Mouse (Mus musculus): ENCODE measurements around the gene Akap13.

Gene Akap13

GRCm38 (mm10) chr7:75664455-75664854 is 209.1 kb downstream of the Akap13 start:
- ChIA-PET POLR2A (interaction anchor here in 1 of 4 experiments (1.5 kb wide), 1 partner anchor 11 kb away, joined by 3 read pairs; no protein-coding TSS in a partner anchor), CTCF (interaction anchor here in 1 of 4 experiments (0.7 kb wide), 1 partner anchor 110 kb away, joined by 3 read pairs; no protein-coding TSS in a partner anchor)

DNA sequence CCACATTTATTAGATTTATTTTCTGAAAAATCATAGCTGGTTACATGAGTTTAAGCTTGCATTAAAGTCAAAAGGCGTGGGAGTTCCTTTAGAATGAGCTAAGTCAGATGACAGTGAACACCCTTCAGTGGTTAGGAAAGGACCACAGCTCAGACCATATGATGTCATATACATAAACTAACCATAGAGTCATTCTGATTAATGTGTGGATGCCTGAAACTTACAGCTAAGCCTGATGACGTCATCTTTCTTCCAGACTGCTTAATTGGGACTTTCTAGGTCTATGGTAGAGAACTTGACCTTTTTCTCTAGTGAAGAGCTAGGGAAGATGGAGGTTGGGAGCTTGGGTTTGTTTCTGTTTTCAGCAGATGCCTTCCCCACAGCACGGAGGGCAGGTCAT is 211.6 kb downstream of the Akap13 start:
- ChIA-PET CTCF (no interaction called here), POLR2A (interaction anchor here in 2 of 4 experiments (0.7 to 1.5 kb wide), 4 partner anchors 13 to 232 kb away, joined by 3 to 4 read pairs (median 3); no protein-coding TSS in a partner anchor)

- ChIA-PET CTCF (interaction anchor here in 1 of 4 experiments (1.2 kb wide), 1 partner anchor 28 kb away, joined by 3 read pairs; no protein-coding TSS in a partner anchor), POLR2A (interaction anchor here in 2 of 4 experiments (0.7 to 1.5 kb wide), 5 partner anchors 10 to 232 kb away, joined by 3 to 4 read pairs (median 3); no protein-coding TSS in a partner anchor)
Observed at GRCm38 (mm10) chr7:75667531-75667930, 212.2 kb downstream of the Akap13 start.

DNA sequence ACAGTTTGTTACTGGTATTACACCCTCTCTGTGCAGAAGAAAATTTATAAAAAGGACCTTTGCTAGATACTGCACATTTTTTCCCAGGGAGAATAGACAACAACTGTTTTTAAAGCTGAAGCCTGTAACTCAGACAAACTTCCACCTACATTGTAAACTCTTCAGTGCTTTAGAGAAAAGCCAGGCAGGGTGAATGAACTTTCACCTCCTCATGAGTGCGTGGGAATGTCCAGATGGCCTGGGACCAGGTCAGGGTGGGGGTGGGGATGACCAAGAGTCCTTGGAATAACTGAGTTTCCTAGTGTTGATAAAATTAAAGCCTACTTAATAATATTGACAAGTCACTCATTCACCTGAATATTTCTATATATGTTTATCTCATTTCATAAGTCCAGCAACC is 213.1 kb downstream of the Akap13 start:
- CTCF ChIA-PET: interaction anchor here in 1 of 4 experiments (1.2 kb wide), 1 partner anchor 29 kb away, joined by 3 read pairs; no protein-coding TSS in a partner anchor

GRCm38 (mm10) chr7:75669416-75669815 is 214.1 kb downstream of the Akap13 start:
- ChIA-PET POLR2A (no interaction called here), CTCF (interaction anchor here in 1 of 4 experiments (0.6 kb wide), 1 partner anchor 27 kb away, joined by 3 read pairs; no protein-coding TSS in a partner anchor)

More for the DNA sequence above, 213.1 kb downstream of the Akap13 start:
- POLR2A ChIA-PET: interaction anchor here in 2 of 4 experiments (0.5 to 1.0 kb wide), 2 partner anchors 10 to 19 kb away, joined by 3 to 4 read pairs; no protein-coding TSS in a partner anchor

DNA sequence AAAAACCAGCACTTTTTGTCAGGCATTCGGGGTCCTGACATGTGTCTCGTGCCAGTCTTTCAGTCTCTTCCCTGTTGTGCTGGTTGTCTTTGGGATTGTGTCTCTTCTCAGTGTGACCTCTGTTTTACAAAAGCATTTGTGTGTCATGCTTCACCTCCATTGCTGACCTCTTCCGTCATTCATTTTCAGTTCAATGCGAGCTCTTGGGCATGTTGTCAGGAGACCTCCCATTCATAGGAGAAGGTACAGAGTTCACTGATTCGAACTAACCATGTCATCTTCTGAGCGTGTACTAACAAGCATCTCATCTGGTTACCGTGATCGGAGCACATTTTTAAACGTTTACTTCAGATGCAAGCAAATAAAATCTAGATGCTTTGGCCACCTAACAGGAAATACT is 224.3 kb downstream of the Akap13 start:
- ChIA-PET CTCF (no interaction called here), POLR2A (interaction anchor here in 1 of 4 experiments (1.2 kb wide), 1 partner anchor 13 kb away, joined by 3 read pairs; no protein-coding TSS in a partner anchor)

GRCm38 (mm10) chr7:75682901-75683300 is 227.6 kb downstream of the Akap13 start:
- CTCF ChIA-PET: interaction anchor here in 1 of 4 experiments (0.5 kb wide), 1 partner anchor 9 kb away, joined by 13 read pairs; no protein-coding TSS in a partner anchor
- POLR2A ChIA-PET: interaction anchor here in 1 of 4 experiments (1.0 kb wide), 1 partner anchor 16 kb away, joined by 4 read pairs; no protein-coding TSS in a partner anchor

DNA sequence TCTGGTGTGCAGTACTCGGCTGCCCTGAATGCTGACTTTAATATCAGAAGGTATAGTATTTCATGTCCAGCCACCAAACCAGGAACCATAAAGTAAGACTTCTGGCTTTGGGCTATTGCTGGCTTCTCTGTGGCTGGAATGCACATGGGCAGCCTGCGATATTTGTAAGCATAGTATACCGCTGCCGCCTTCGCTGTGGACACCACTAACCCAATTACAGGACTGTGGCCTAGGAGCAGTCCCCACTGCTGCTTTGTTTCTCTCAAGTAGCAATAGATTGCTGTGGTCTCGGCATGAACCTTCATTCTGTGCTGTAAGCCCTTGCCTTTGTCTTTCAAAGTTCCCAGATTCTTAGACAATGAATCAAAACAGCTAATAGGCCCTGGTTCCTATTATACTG is 228.1 kb downstream of the Akap13 start:
- ChIA-PET CTCF (no interaction called here), POLR2A (interaction anchor here in 1 of 4 experiments (1.4 kb wide), 1 partner anchor 11 kb away, joined by 3 read pairs; no protein-coding TSS in a partner anchor)

- CTCF ChIA-PET: no interaction called here
- POLR2A ChIA-PET: interaction anchor here in 2 of 4 experiments (0.6 to 1.4 kb wide), 2 partner anchors 9 to 117 kb away, joined by 3 to 4 read pairs; no protein-coding TSS in a partner anchor
Observed at GRCm38 (mm10) chr7:75684976-75685375, 229.6 kb downstream of the Akap13 start.

DNA sequence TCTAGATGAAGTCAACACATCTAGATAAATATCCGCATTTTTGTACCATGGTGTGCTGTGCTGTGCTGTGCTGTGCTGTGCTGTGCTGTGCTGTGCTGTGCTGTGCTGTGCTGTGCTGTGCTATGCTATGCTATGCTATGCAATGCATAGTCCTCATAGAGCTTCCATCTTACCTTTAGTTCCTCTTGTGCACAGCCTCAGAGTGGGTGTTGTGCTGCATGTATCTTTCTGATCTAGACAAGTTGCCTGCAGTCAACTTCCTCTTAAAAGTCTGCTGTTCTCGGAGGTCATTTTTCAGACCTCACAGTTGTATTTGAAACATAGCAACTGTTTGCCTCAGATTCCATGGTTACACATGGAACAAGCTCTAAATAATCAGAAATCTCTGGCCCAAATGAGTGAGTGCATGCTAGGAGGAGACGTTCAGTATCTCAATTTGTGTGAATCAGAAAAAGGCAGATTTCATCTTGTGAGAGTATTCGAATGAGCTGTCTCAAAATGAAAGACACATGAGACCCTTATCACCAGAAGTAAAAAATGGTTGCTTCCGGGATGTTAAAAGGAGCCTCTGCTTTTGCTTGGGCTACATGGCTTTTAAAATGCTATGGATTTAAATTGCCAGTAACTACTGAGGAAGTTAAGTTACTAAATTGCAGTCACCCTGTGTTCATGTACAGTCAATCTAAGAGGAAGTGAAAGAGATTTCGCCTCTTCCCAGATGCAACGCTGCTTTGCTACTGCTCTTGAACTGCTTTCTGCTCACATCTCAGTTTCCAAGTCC is 230.9 kb downstream of the Akap13 start:
- POLR2A ChIA-PET: no interaction called here
- CTCF ChIA-PET: interaction anchor here in 2 of 4 experiments (0.5 to 0.7 kb wide), 2 partner anchors 16 to 667 kb away, joined by 3 read pairs; no protein-coding TSS in a partner anchor

- CTCF ChIA-PET: no interaction called here
- POLR2A ChIA-PET: no interaction called here
Observed at GRCm38 (mm10) chr7:75686827-75687164, 231.5 kb downstream of the Akap13 start.

DNA sequence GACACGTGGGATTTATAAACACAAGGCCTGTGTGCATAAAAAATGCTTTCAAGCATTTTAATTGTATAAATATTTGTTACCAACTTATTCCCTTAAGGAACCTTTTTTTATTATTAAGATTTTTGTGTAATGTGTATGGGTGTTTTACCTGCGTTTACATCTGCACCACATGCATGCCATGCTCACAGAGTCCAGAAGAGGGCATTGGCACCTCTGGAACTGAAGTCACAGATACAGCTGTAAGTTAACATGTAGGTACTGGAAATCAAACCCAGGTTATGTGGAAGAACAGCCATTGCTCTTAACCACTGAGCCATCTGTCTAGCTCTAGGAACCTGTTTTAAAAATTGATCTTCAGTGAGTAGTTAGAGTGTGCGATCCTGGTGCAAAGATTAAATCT is 232.8 kb downstream of the Akap13 start:
- CTCF ChIA-PET: interaction anchor here in 1 of 4 experiments (0.9 to 1.4 kb wide), 3 partner anchors 49 to 289 kb away, joined by 3 to 4 read pairs (median 3); no protein-coding TSS in a partner anchor
- POLR2A ChIA-PET: interaction anchor here in 1 of 4 experiments (1.3 kb wide), 1 partner anchor 94 kb away, joined by 3 read pairs; no protein-coding TSS in a partner anchor

DNA sequence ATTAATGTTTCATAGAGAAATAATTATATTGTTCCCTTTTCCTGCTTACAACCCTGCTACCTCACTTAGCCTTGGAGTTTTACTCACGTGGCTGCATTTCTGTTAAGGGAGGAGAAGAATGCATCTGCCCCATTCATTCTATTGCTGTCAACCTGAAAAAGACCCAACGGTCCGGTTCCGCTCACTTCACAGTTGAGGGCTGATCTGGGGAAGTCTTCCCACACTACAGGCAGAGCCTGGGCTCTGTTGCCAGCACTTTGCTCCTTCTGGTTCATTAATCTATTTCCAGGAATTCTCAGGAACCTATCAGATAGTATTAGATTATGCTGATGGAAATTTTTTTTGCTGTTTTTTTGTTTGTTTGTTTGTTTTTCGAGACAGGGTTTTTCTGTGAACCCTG is 239.4 kb downstream of the Akap13 start:
- CTCF ChIA-PET: no interaction called here
- POLR2A ChIA-PET: interaction anchor here in 1 of 4 experiments (0.7 to 1.7 kb wide), 2 partner anchors 11 to 75 kb away, joined by 3 read pairs; no protein-coding TSS in a partner anchor

DNA sequence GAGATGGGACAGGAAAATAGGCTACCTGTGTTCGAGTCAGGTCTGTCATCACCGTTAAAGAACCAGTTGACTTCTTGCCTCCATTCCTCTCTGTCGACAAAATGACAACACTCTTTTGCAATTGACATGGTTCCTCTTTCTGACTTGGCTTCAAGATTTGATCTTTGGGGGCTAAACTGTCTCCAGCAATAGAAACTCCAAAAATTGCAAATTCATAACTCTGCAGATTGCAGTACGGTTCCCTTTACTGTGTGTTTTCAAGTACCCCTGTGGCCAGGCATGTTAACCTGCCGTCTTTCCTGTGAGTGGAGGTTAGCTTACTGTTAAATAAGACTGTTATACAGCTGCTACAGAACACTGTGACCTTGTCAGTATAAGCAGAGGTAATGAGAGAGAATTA is 244.5 kb downstream of the Akap13 start:
- CTCF ChIA-PET: interaction anchor here in 1 of 4 experiments (1.5 kb wide), 1 partner anchor 61 kb away, joined by 3 read pairs; no protein-coding TSS in a partner anchor

DNA sequence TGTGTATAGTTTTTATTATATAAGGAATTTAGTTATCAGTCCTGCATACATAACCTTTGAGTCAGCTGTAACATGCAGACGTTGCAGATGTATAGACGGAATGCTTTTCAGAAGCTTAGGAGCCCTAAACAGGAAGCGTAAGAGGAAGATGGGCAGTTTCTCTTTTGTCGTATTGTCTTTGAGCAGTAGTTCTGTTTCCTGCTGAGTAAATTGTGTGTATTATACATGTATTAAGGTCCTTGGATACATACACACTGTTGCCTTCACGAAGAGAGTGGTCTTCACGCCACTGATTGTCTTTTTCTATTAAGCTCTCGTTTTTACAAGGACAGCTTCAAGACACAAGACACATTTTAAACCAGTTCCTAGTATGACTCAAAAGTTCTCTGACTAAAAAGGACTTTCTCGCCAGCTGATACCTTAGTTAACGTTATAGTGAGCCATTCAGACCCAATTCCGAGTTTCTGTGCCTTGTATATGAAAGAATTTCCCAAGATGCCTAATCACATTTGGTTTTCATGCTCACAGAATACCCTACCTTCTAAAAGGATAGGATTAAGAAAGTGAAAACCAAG is 245.5 kb downstream of the Akap13 start:
- CTCF ChIA-PET: interaction anchor here in 1 of 4 experiments (1.2 to 1.5 kb wide), 2 partner anchors 39 to 62 kb away, joined by 3 read pairs; no protein-coding TSS in a partner anchor
- POLR2A ChIA-PET: no interaction called here

More for the DNA sequence above, 244.5 kb downstream of the Akap13 start:
- POLR2A ChIA-PET: no interaction called here

DNA sequence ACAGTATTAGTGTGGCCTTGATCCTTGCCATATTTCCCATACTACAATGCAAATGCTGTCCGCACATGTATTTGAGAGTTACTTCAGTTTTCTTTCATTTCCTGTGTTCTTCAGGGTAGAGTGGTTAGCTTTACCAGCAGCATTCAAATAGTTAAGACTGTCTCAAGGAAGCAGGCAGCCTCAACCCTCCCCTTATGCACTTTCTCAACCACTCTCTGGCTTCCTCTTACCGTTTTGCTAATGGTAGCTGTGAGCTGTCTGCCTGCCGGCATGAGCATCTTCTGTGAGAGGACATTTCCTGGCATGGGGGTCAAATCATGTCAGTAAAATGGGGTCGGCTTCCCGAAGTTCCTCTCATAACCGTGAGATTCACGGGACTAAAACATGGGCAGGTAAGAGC is 246.4 kb downstream of the Akap13 start:
- CTCF ChIA-PET: interaction anchor here in 2 of 4 experiments (0.5 to 1.2 kb wide), 2 partner anchors 16 to 38 kb away, joined by 3 read pairs; no protein-coding TSS in a partner anchor
- POLR2A ChIA-PET: no interaction called here

DNA sequence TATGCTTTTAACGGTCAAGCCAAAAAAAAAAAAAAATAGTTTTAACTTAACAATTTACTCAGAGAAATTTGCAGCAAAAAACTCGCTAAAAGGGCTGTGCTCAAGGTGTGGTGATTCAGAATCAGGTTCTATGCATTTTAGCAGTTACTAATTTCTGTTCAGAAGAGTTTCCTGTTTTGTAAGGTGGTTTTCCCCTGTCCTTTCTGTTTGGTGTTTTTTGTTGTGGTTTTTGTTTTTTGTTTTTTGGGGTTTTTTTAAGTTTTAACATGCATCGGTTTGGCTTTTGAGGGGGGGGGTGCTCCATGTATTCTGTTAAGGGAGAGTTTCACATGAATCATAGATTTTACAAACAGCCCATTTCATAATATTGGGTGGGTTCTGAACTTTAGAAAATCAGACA is 247.0 kb downstream of the Akap13 start:
- POLR2A ChIA-PET: no interaction called here
- CTCF ChIA-PET: interaction anchor here in 2 of 4 experiments (0.5 to 1.2 kb wide), 2 partner anchors 16 to 37 kb away, joined by 3 read pairs; no protein-coding TSS in a partner anchor

- ChIA-PET POLR2A (interaction anchor here in 1 of 4 experiments (0.6 kb wide), 1 partner anchor 880 kb away, joined by 3 read pairs; no protein-coding TSS in a partner anchor), CTCF (no interaction called here)
Observed at GRCm38 (mm10) chr7:75702966-75703645, 247.8 kb downstream of the Akap13 start.

DNA sequence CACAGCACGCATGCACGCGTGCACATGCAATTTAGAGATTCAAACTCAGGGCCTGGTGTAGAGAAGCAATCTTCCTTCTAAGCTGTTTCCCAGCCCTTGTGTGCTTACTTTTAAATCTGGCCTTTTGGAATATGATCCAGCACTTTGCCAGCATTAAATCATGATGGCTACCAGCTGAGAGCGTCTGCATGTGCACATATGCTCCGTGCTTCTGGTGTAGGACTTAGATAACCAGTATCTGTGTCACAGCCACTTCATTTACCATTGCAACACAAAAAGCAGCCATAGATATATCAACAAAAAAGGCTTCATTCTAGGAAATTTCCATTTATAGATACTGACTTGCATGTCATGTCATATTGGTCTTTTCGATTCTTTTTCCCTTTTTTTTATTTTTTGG is 249.5 kb downstream of the Akap13 start:
- CTCF ChIA-PET: no interaction called here
- POLR2A ChIA-PET: no interaction called here
